Mouse (Mus musculus): ENCODE results near the gene Acp2. TPM values are rescaled to one million over a fixed set of nuclear protein-coding genes. Genes with fewer than 3 reads are reported as not detected.

Gene Acp2
- 10 to 100 TPM; 52.5 to 53.5 TPM for total RNA-seq (2021)
- long read RNA-seq, full-length matches to known transcripts, result 40 of 59 reads
- long read RNA-seq, partial matches to known transcripts, result 15 of 59 reads
- long read RNA-seq, other reads (novel, unspliced or antisense), result 4 of 59 reads

GRCm38 (mm10) chr2:91202222-91202971, at the start of gene Acp2, which contains the start of gene Nr1h3:
TSS of gene Acp2 (plus strand) at chr2:91202885.
TSS of gene Nr1h3 (minus strand) at chr2:91202834.
- DNase-seq (ENCODE audit: low spot score in 2 of 2), result peak; percentile 96 to 97

GRCm38 (mm10) chr2:91152885-91153377, 49.8 kb upstream of the Acp2 start:
- DNase-seq (ENCODE audit: low spot score in 2 of 2), result no peak

GRCm38 (mm10) chr2:91154091-91154490, 48.6 kb upstream of the Acp2 start:
- DNase-seq (ENCODE audit: low spot score in 2 of 2), result no peak

- no peak for DNase-seq (ENCODE audit: low spot score in 2 of 2)
Measured at GRCm38 (mm10) chr2:91157002-91157752, 45.5 kb upstream of the Acp2 start.

GRCm38 (mm10) chr2:91160591-91160990, 42.1 kb upstream of the Acp2 start:
- no peak for DNase-seq (ENCODE audit: low spot score in 2 of 2)

- DNase-seq (ENCODE audit: low spot score in 2 of 2), result no peak
Measured at GRCm38 (mm10) chr2:91162952-91163351, 39.7 kb upstream of the Acp2 start.

GRCm38 (mm10) chr2:91163532-91163931, 39.2 kb upstream of the Acp2 start:
- DNase-seq (ENCODE audit: low spot score in 2 of 2), result no peak

GRCm38 (mm10) chr2:91164991-91165390, 37.7 kb upstream of the Acp2 start:
- no peak for DNase-seq (ENCODE audit: low spot score in 2 of 2)

GRCm38 (mm10) chr2:91167629-91168028, 35.1 kb upstream of the Acp2 start:
- no peak for DNase-seq (ENCODE audit: low spot score in 2 of 2)

- DNase-seq (ENCODE audit: low spot score in 2 of 2), result no peak
Measured at GRCm38 (mm10) chr2:91169587-91170322, 32.9 kb upstream of the Acp2 start.

- no peak for DNase-seq (ENCODE audit: low spot score in 2 of 2)
Measured at GRCm38 (mm10) chr2:91175490-91175889, 27.2 kb upstream of the Acp2 start.

- DNase-seq (ENCODE audit: low spot score in 2 of 2), result no peak
Measured at GRCm38 (mm10) chr2:91176234-91176633, 26.5 kb upstream of the Acp2 start.

GRCm38 (mm10) chr2:91179825-91180224, 22.9 kb upstream of the Acp2 start:
- DNase-seq (ENCODE audit: low spot score in 2 of 2), result no peak

- DNase-seq (ENCODE audit: low spot score in 2 of 2), result no peak
Measured at GRCm38 (mm10) chr2:91180706-91181105, 22.0 kb upstream of the Acp2 start.

GRCm38 (mm10) chr2:91182016-91182404, 20.7 kb upstream of the Acp2 start:
- peak in 1 of 2 experiments; percentile 41 for DNase-seq (ENCODE audit: low spot score in 2 of 2)

- DNase-seq (ENCODE audit: low spot score in 2 of 2), result peak; percentile 83 to 87
Measured at GRCm38 (mm10) chr2:91182405-91183147, 20.1 kb upstream of the Acp2 start.

- peak; percentile 94 to 97 for DNase-seq (ENCODE audit: low spot score in 2 of 2)
Measured at GRCm38 (mm10) chr2:91183148-91183513, 19.6 kb upstream of the Acp2 start.

GRCm38 (mm10) chr2:91183711-91184405, 18.8 kb upstream of the Acp2 start, which contains the start of gene Madd:
TSS of gene Madd (minus strand) at chr2:91183837.
- no peak for DNase-seq (ENCODE audit: low spot score in 2 of 2)

GRCm38 (mm10) chr2:91186208-91186607, 16.5 kb upstream of the Acp2 start:
- DNase-seq (ENCODE audit: low spot score in 2 of 2), result no peak

GRCm38 (mm10) chr2:91187431-91187830, 15.3 kb upstream of the Acp2 start:
- peak in 1 of 2 experiments; percentile 60 for DNase-seq (ENCODE audit: low spot score in 2 of 2)
